Mouse (Mus musculus): ENCODE data around the gene Leng1.

Gene Leng1

DNA sequence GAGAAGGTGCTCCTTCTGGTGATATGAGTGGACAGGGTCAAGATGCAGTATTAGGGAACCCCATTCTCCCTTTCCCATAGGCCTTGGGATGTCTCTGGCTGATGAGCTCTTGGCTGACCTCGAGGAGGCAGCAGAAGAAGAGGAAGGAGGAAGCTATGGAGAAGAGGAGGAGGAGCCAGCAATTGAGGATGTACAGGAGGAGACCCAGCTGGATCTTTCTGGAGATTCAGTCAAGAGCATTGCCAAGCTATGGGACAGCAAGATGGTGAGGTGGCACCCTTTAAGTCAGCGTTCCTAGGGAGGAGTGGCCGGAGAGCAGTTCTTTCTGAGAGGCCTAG, 35.2 kb downstream of the Leng1 start:
- DNase-seq (ENCODE audit: extremely low read depth, low read depth): peak; percentile 52

DNA sequence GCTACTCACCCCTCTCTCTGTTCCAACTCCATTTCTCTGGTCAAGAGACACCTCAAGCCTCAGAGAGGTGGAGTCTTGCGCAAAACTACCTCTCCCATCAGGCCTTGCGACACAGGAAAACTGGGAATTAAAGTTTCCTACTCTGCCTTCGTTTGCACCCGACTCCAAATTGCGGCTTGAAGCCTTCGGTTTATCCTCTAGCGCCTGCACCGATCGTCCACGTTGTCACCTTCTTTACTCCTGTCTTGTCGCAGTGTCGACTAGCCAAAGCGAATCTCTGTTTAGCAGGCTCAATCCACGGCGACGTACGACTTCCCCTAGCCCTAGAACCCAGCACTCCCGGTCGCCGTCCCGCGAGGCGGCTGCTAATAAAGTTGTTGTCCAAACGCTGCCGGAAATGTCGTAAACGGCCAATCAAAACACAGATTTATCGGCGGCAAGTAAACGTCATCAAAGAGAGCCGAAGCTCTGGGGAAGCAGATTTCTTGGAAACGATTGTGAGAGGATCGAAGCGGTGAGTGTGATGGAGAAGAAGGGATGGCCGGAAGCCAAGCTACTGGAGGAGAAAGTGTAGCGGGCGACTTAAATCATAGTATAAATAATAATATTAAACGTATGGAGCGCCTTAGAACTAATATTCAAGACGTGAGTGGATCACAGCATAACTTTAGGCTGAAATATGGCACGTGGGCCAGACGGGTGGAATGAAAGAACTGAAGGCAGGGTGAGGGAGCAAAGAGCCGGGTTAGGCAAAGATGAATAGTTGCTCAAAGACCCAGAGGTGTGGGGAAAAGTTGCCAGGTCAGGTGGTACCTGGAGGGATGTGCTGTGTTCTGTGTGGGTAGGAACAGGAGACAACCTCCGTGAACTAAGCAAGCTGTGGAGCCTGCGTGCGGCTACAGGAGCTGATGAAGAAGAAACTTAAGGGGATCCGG, 35.8 kb downstream of the Leng1 start, which contains the start of the genes Tfpt and Prpf31:
Gene Tfpt (minus strand): TSS at position 387 of the 935 bp plus-strand sequence.
Gene Prpf31 (plus strand): TSS at position 443 of the 935 bp plus-strand sequence.
- peak; percentile 95 for DNase-seq (ENCODE audit: extremely low read depth, low read depth)

DNA sequence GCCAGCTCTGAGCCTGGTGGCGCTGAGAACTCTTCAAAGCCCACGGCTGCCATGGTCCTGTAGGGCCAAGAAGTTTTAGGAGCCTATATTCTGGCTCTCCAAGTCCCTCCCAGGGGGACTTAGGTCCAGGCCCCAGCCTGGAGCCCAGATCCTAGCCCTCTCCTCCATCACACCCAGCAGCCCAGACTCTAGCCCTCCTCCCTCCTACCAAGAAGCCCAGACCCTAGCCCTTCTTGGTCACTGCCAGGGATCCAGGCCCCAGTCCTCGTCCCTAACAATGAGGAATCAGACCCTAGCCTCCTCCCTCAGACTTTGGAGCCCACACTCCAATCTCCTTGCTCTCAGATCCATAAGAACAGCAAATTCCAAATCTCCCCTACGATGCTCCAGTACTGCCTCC, 36.6 kb downstream of the Leng1 start:
- no peak for DNase-seq (ENCODE audit: extremely low read depth, low read depth)

- DNase-seq (ENCODE audit: extremely low read depth, low read depth): peak; percentile 89
These were observed 48.2 kb downstream of the Leng1 start, which contains the start of gene Ndufa3 for GRCm38 (mm10) chr7:3617242-3617995. TSS of gene Ndufa3 (plus strand) at chr7:3617373.

DNA sequence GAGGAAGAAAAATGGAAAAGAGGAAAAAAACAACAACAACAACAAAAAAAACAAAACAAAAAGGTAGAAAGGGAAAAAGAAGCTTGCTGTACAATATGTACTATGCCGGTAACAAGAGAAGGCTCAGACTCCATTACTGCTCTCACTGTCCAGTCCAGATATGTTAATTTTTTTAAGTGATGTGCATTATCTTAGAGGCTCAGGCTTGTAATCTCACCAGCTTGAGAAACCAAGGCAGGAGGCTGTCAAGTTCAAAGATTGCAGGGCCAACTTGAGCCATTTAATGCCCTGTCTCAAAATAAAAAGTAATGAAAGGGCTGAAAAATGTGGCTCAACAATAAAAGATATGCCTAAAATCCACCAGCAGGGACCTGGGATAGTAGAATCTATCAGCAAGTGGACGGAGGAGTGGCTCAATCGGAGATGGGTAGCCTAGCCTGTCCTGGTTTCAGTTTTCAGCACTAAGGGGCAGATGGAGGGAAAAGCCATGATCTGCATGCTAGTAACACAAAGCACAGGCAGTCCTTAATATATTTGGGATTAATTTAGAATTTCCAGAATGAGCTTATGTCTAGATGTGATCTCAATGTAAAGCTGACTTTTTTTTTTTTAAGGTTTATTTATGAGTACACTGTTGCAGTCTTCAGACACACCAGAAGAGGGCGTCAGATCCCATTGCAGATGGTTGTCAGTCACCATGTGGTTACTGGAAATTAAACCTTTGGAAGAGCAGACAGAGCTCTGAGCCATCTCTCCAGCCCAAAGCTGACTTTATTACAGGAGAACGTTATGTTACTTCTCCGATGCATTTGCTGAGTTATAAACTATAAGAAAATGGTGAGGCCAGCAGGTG, 49.0 kb downstream of the Leng1 start:
- DNase-seq (ENCODE audit: extremely low read depth, low read depth): no peak

DNA sequence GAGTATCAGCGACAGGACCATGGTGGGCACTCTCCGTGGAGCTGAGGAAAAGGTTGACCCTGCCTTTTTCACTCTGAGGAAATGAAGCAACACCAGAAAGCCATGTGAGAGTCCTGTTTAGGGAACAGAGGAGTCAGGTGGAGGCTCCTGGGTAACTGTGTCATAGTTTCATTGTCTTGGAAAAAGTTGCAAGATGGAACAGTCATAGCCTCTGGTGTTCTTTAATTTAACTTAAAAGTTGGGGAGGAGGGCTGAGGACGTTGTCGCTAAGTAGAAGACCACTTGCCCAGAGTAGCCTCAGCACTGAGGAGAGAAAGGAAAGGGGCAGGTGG, 49.6 kb downstream of the Leng1 start, which contains the start of gene Oscar:
Gene Oscar (minus strand): TSS at position 101 of the 332 bp plus-strand sequence.
- DNase-seq (ENCODE audit: extremely low read depth, low read depth): no peak

DNA sequence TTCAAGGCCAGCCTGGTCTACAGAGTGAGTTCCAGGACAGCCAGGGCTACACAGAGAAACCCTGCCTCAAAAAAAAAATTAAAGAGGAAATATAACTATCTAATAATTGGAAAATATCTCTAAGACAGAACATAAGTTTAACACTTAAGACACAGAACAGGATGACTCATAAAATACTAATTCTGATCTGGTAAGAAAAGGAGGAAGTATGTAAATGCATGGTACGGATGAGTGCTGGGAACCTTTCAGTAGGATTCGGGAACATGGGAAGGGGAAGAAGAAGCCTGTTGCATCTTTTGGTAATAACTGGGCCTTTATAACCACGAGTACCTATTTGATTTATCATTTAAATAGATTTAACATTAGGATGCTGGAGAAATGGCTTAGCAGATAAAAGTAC, 51.6 kb downstream of the Leng1 start:
- DNase-seq (ENCODE audit: extremely low read depth, low read depth): peak; percentile 61

DNA sequence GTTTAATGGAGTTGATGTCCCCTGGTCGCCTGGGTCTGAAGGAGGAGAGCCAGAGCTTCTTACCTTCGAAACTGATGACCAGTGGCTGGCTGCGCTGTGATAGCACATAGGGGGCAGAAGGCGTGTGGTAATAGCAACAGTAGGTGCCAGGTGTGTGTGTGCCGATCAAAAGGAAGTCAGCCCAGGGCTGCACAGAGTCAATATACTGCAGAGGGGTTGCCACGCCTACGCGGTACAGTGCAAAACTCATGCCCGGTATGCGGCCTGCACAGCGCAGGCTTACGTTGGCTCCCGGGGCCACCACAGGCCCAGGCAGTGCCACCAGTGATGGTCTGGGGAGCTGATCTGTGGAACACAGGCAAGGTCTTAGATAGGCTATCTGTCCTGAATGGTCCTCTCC, 54.6 kb downstream of the Leng1 start:
- DNase-seq (ENCODE audit: extremely low read depth, low read depth): no peak

DNA sequence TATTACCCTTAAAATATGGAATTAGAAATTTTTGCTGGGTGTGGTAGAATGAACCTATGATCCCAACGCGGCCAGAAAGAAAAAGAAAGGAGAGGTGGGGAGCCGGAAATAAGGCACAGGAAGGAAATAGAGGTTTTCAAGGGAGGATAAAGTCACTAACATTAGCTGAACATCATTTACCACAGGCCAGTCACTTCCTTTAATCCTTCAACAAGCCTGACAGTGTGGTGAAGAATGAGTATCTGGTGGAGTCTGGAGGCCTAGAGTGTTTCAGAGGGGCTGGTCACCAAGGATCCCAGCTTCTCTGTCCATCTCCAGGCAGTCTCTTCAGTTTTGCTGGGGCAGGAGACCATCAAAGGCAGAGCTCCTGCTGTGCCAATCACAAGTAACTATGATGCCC, 55.2 kb downstream of the Leng1 start:
- no peak for DNase-seq (ENCODE audit: extremely low read depth, low read depth)
